Mouse (Mus musculus): Measurements from ENCODE around the gene Poc1b. TPM values are rescaled to one million over a fixed set of nuclear protein-coding genes. Genes with fewer than 3 reads are reported as not detected.

Poc1b gene
- polyA plus RNA-seq, 1 experiment = 9.9 TPM

DNA sequence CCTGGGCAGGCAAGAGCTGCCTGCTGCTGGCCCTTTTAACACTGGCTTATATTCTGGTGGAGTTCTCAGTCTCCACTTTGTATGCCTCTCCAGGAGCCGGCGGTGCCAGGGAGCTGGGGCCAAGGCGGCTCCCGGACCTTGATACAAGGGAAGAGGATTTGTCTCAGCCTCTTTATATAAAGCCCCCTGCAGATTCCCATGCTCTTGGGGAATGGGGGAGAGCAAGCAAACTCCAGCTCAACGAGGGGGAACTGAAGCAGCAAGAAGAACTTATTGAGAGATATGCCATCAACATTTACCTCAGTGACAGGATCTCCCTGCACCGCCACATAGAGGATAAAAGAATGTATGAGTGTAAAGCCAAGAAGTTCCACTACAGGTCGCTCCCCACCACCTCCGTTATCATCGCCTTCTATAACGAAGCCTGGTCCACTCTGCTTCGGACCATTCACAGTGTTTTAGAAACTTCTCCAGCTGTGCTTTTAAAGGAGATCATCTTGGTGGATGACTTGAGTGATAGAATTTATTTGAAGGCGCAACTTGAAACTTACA is 1.7 kb downstream of the Poc1b start:
- Histone ChIP-seq H3K27me3 (replicated peaks) (no peaks in the 10 kb centered on the region), H3K4me3 (replicated peaks) (peak overlapping the region; percentile 96), H3K36me3 (replicated peaks; ENCODE audit: low read length) (peaks cover 29% of the 10 kb centered on the region), H3K9me3 (peaks cover 13% of the 10 kb centered on the region; the same call in 1 of the 2 replicates), H3K4me1 (peaks cover 36% of the 10 kb centered on the region)
- no peak for TF ChIP-seq FLI1 (IDR thresholded peaks at IDR 0.05; ENCODE audit: low read length)
- TF ChIP-seq GATA1 (IDR thresholded peaks at IDR 0.05; ENCODE audit: borderline replicate concordance, low read length) = no peak

DNA sequence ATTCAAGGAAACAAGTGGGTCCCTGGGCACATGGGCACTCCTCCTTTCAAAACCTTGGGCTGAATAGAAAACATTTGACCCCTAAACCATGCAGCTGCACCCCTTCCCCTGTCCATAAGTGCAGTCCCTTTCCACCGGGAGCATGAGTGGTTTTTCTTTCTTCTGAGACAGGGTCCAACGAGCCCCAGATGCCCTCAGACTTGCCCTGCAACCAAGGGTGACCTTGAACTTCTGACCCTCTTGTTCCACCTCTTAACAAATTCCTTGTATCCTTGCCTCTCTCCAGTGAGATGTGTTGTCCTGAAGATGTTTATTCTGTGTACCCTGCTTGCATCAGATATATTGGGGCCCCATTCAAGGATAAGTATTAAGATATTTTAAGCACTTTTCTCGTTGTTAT is 6.7 kb downstream of the Poc1b start:
- H3K4me3 ChIP-seq (replicated peaks) = no peak overlapping the region

DNA sequence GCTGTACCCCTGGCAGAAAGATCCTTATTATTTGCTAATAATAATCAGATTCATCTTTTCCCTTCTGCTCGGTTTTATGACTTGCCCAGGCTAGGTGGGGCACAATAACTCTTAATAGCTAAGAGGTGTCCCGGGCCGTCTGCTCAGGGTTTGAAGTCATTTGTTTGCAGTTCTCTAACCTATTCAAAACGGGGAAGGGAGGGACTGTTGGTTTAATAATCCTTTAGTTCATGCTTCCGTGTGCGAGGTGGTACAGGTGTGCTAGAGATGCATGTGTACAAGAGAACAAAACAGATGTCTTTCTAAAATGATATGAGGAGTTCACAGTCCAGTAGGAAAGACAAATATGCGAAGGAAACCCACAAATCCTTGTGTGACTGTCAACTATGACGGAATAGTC is 7.5 kb downstream of the Poc1b start:
- no peak overlapping the region for H3K4me3 ChIP-seq (replicated peaks)
- H3K27me3 ChIP-seq (replicated peaks) = no peaks in the 10 kb centered on the region
- H3K9me3 ChIP-seq = peaks cover 10% of the 10 kb centered on the region; the same call in 1 of the 2 replicates
- H3K36me3 ChIP-seq (replicated peaks; ENCODE audit: low read length) = peaks cover 23% of the 10 kb centered on the region
- H3K4me1 ChIP-seq = peaks cover 50% of the 10 kb centered on the region
- TF ChIP-seq GATA1 (IDR thresholded peaks at IDR 0.05; ENCODE audit: borderline replicate concordance, low read length) (no peak), FLI1 (IDR thresholded peaks at IDR 0.05; ENCODE audit: low read length) (no peak)

More for the DNA sequence above, 6.7 kb downstream of the Poc1b start:
- H3K36me3 ChIP-seq (replicated peaks; ENCODE audit: low read length) = peaks cover 30% of the 10 kb centered on the region
- no peaks in the 10 kb centered on the region for H3K27me3 ChIP-seq (replicated peaks)
- TF ChIP-seq FLI1 (IDR thresholded peaks at IDR 0.05; ENCODE audit: low read length) = no peak
- no peak for TF ChIP-seq GATA1 (IDR thresholded peaks at IDR 0.05; ENCODE audit: borderline replicate concordance, low read length)
- peaks cover 55% of the 10 kb centered on the region for H3K4me1 ChIP-seq
- peaks cover 13% of the 10 kb centered on the region; the same call in 1 of the 2 replicates for H3K9me3 ChIP-seq

DNA sequence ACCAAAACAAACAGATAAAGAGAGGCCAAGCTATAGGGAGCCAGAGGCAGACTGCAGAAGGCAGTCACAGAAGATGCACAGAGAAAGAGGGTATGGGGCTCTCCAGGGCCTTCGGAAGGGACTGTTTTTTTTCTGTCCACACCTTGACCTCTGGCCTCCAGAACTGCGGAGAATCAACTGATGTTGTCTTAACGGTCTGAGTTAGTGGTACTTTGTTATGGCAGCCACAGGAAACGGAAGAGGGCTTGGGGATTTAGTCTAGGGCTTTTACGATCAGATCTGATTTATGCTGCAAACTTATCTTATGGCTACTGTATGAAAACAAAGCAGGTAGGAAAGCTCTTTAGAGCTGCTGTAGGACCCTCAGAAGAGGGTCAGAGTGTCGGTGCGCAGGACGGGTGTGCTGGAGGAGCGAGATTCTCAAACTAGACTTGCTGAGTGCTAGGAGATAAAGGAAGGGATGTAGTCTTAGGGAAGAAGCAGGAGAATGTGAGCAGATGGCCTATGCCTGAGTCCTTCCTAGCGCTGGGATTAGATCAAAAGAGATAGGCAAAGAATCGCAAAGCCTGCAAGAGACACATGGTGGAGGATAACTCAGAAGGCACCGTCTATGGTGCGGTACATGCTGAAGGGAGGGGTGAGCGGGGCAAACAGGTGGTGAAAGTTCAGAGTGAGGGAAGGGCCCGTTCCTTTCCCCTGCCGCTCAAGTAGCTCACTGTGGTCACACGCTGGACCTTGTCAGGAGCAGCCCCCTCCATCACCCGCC is 8.8 kb downstream of the Poc1b start:
- Histone ChIP-seq H3K4me3 (replicated peaks) (no peak overlapping the region), H3K4me1 (peaks cover 50% of the 10 kb centered on the region), H3K27me3 (replicated peaks) (no peaks in the 10 kb centered on the region), H3K36me3 (replicated peaks; ENCODE audit: low read length) (peaks cover 14% of the 10 kb centered on the region), H3K9me3 (no peaks in the 10 kb centered on the region)
- no peak for TF ChIP-seq FLI1 (IDR thresholded peaks at IDR 0.05; ENCODE audit: low read length)
- no peak for TF ChIP-seq GATA1 (IDR thresholded peaks at IDR 0.05; ENCODE audit: borderline replicate concordance, low read length)

DNA sequence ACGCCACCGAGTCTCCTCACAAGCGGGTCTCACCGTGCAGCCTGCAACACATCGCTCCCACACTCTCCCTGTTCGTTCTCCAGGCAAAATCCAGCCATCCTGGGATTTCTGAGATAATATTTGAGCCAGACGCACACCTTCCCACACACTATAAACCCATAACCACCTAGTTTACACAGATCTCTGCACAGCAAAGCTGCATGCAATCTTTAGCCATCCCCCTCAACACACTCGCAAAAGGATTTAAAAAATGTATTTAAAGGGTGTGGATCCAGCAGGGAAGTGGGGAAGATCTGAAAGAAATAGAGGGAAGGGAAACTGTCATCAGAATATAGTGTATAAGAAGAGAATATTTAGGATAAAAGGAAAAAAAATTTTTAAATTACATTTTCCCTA is 9.4 kb downstream of the Poc1b start:
- Histone ChIP-seq H3K4me3 (replicated peaks) (no peak overlapping the region), H3K27me3 (replicated peaks) (no peaks in the 10 kb centered on the region), H3K4me1 (peaks cover 44% of the 10 kb centered on the region), H3K36me3 (replicated peaks; ENCODE audit: low read length) (peaks cover 8% of the 10 kb centered on the region), H3K9me3 (no peaks in the 10 kb centered on the region)
- TF ChIP-seq GATA1 (IDR thresholded peaks at IDR 0.05; ENCODE audit: borderline replicate concordance, low read length) = no peak
- TF ChIP-seq FLI1 (IDR thresholded peaks at IDR 0.05; ENCODE audit: low read length) = no peak

DNA sequence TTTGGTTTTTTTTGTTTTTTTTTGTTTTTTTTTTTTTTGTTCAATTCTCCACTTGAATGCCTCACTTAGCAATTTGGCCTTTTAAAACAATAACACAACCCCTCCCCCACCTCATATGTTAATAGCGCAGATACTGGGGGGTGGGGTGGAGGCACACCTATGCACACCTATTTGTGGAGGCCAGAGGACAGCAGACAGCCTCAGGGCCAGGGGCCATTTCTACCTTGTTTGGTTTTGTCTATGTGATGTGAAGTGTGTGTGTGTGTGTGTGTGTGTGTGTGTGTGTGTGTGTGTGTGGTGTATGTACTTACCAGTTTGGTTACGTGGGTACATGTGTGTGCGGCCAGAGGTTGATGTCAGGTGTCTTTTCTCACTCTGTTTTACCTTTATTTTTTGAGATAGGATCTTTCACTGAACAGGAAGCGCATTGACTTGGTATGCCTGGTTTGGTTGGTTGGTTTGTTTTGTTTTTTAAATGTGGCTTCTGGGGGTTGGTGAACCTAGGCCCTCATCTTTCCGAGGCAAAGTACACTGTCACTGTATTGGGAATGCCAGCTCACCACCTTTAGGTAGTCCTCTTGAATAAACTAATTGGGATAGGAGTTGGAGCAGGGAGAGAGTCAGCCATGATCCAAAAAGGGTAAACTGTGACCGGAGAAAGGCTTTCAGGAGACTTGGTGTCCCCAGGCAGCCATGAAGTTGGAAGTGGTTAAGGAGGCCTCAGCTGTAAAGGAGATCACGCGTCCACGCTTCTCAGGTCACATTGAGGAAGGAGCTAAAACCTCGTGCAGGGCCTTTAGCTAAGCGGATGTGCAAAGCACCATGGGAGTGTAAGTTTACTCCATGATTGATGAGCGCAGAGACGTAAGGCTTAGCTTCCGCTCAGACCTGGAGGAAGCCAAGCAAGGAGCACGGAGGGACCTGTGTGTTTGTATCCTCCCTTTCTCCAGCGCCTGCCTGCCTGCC is 10.1 kb downstream of the Poc1b start:
- Histone ChIP-seq H3K4me1 (peaks cover 44% of the 10 kb centered on the region), H3K27me3 (replicated peaks) (no peaks in the 10 kb centered on the region), H3K4me3 (replicated peaks) (peak overlapping the region; percentile 23), H3K36me3 (replicated peaks; ENCODE audit: low read length) (peaks cover 5% of the 10 kb centered on the region), H3K9me3 (no peaks in the 10 kb centered on the region)
- no peak for TF ChIP-seq GATA1 (IDR thresholded peaks at IDR 0.05; ENCODE audit: borderline replicate concordance, low read length)
- TF ChIP-seq FLI1 (IDR thresholded peaks at IDR 0.05; ENCODE audit: low read length) = no peak

DNA sequence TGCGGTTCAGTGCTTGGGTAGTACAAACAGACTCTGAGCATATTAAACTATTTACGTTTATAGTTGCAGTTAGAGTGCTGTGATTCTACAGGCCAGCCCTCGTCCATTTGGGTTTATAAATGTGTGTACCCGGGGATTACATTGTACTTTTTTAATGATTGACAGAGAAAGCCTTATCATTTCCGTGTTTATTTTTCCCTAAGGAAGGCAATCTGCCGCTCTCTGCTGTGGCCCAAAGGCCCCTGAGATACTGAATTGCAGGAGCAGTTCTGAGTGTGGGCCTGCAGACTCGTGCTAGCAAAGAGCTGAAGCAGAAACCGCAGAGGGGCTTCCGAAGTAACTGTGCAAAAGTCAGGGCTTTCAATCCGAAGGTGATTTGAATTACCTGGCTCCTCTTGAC is 11.0 kb downstream of the Poc1b start:
- H3K4me3 ChIP-seq (replicated peaks) = no peak overlapping the region
- H3K9me3 ChIP-seq = no peaks in the 10 kb centered on the region
- no peak for TF ChIP-seq GATA1 (IDR thresholded peaks at IDR 0.05; ENCODE audit: borderline replicate concordance, low read length)
- TF ChIP-seq FLI1 (IDR thresholded peaks at IDR 0.05; ENCODE audit: low read length) = no peak
- peaks cover 46% of the 10 kb centered on the region for H3K4me1 ChIP-seq
- H3K27me3 ChIP-seq (replicated peaks) = no peaks in the 10 kb centered on the region
- peaks cover 5% of the 10 kb centered on the region for H3K36me3 ChIP-seq (replicated peaks; ENCODE audit: low read length)

DNA sequence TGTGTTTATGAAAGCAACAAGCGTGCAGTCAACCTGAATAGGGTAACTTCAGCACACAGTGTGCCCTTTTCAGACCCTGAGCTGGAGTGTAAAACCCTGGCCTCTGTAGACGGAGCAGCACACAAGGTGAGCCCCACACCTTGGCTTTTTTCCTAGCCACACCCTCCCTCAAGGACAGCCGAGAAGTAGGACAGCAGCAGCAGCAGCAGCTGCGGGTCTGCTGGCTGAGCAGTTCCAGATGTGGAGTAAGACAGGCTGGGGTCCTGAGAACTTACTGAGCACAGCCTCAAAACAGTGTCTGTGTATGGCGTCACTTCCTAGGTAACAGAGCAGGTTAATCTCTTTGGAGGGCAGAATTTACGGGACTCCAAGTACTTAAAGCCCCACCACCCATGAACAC is 11.9 kb downstream of the Poc1b start:
- TF ChIP-seq FLI1 (IDR thresholded peaks at IDR 0.05; ENCODE audit: low read length) = no peak
- TF ChIP-seq GATA1 (IDR thresholded peaks at IDR 0.05; ENCODE audit: borderline replicate concordance, low read length) = no peak
- H3K4me1 ChIP-seq = peaks cover 41% of the 10 kb centered on the region
- H3K4me3 ChIP-seq (replicated peaks) = no peak overlapping the region
- H3K36me3 ChIP-seq (replicated peaks; ENCODE audit: low read length) = peaks cover 5% of the 10 kb centered on the region
- no peaks in the 10 kb centered on the region for H3K27me3 ChIP-seq (replicated peaks)
- H3K9me3 ChIP-seq = no peaks in the 10 kb centered on the region

DNA sequence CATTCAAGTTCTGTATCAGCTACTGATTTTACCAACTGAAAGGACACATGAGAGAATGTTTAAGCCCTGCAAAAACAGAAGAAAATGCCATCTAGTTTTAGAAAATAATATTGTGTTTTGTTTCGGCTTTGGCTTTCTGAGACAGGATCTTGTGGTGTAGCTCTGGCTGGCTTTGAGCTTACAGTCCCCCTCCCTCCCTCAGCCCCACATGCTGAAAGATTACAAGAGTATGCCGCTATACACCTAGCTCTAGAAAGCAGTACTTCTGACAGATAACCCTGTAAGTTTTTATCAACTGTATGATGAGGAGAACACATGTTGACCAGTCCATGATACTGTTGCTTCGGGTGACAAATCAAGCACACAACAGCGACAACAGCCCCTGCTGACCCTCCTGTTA is 12.6 kb downstream of the Poc1b start:
- peaks cover 41% of the 10 kb centered on the region for H3K4me1 ChIP-seq
- H3K4me3 ChIP-seq (replicated peaks) = no peak overlapping the region
- TF ChIP-seq FLI1 (IDR thresholded peaks at IDR 0.05; ENCODE audit: low read length) (no peak), GATA1 (IDR thresholded peaks at IDR 0.05; ENCODE audit: borderline replicate concordance, low read length) (no peak)
- H3K27me3 ChIP-seq (replicated peaks) = no peaks in the 10 kb centered on the region
- peaks cover 5% of the 10 kb centered on the region for H3K36me3 ChIP-seq (replicated peaks; ENCODE audit: low read length)
- no peaks in the 10 kb centered on the region for H3K9me3 ChIP-seq
